Mouse (Mus musculus) MEL (cell line): ENCODE measurements at regions not wholly inside any gene's neighbourhood (a gene's known extent, or its start where the extent isn't known, plus 50 kb on each side); places are given as distances from the start of the nearest gene placed in this dataset.

ENCODE experiments used
- DNase-seq: peaks from one replicate; pipeline ENCODE4 v3.0.0; 2011; ENCODE audit warnings: low read depth, low spot score
- H3K27ac ChIP-seq: 2 replicates; pipeline ENCODE4 v1.5.1; 2012; ENCODE audit warnings: low read depth, mild to moderate bottlenecking, control low read depth, low read length, moderate library complexity; ENCODE audit not compliant: control insufficient read depth
- H3K27me3 ChIP-seq, 2 experiments: fragments of 150-350 bp in 1 of 2; sonication (generic) in 1 of 2; 2 replicates each; pipeline ENCODE4 v1.6.1; 2012; ENCODE audit warnings: low read length in 2 of 2, mild to moderate bottlenecking in 2 of 2, improper control_type of control experiment in 1 of 2, moderate library complexity in 1 of 2; ENCODE audit not compliant: insufficient read depth in 2 of 2, control insufficient read depth in 1 of 2
- H3K36me3 ChIP-seq, 2 experiments: 2 replicates each; pipeline ENCODE4 v1.6.1; 2012 to 2014; ENCODE audit warnings: low read length in 2 of 2, improper control_type of control experiment in 1 of 2, inconsistent platforms in 1 of 2, mild to moderate bottlenecking in 1 of 2; ENCODE audit not compliant: insufficient read depth in 2 of 2, control insufficient read depth in 1 of 2
- H3K4me1 ChIP-seq, 2 experiments: fragments of 150-350 bp in 1 of 2; sonication (generic) in 1 of 2; 2 replicates each; pipeline ENCODE4 v1.6.1; 2012; ENCODE audit warnings: low read length in 2 of 2, improper control_type of control experiment in 1 of 2, mild to moderate bottlenecking in 1 of 2; ENCODE audit not compliant: insufficient read depth in 2 of 2, control insufficient read depth in 1 of 2
- H3K4me3 ChIP-seq, 2 experiments: fragments of 150-350 bp in 1 of 2; sonication (generic) in 1 of 2; 2 replicates each; pipeline ENCODE4 v1.5.1; 2012; ENCODE audit warnings: low read depth in 2 of 2, low read length in 2 of 2, mild to moderate bottlenecking in 2 of 2, moderate library complexity in 2 of 2, control low read depth in 1 of 2, improper control_type of control experiment in 1 of 2; ENCODE audit not compliant: control insufficient read depth in 1 of 2, insufficient read depth in 1 of 2
- H3K79me2 ChIP-seq: 2 replicates; pipeline ENCODE4 v1.6.1; 2012; ENCODE audit warnings: mild to moderate bottlenecking, low read length, moderate library complexity; ENCODE audit not compliant: control insufficient read depth, poor library complexity, insufficient read depth
- H3K9ac ChIP-seq: 2 replicates; pipeline ENCODE4 v1.6.1; 2012; ENCODE audit warnings: low read depth, mild to moderate bottlenecking, control low read depth, low read length, moderate library complexity; ENCODE audit not compliant: control insufficient read depth, poor library complexity, severe bottlenecking
- H3K9me3 ChIP-seq: fragments of 150-350 bp; sonication (generic); replicated peaks from 2 replicates; pipeline ENCODE4 v1.6.1; 2012; ENCODE audit warnings: mild to moderate bottlenecking, low read length, improper control_type of control experiment, moderate library complexity; ENCODE audit not compliant: insufficient read depth
- CHD1 ChIP-seq: IDR thresholded peaks from 2 replicates; pipeline ENCODE4 v1.6.1; 2012; ENCODE audit warnings: low read depth, mild to moderate bottlenecking, inconsistent platforms, low read length, improper control_type of control experiment
- CTCF ChIP-seq, 3 experiments: IDR thresholded peaks in 2 of 3; conservative IDR thresholded peaks in 1 of 3; 2 replicates each; pipeline ENCODE4 v1.5.1; 2011 to 2012; ENCODE audit warnings: low read length in 3 of 3, low read depth in 2 of 3, mild to moderate bottlenecking in 2 of 3, improper control_type of control experiment in 1 of 3, inconsistent platforms in 1 of 3, mixed read lengths in 1 of 3, moderate library complexity in 1 of 3; ENCODE audit not compliant: control insufficient read depth in 1 of 3, insufficient read depth in 1 of 3, poor library complexity in 1 of 3, severe bottlenecking in 1 of 3
- E2F4 ChIP-seq: IDR thresholded peaks from 2 replicates; pipeline ENCODE4 v1.6.1; 2011; ENCODE audit warnings: low read depth, low read length, improper control_type of control experiment, borderline replicate concordance
- ELF1 ChIP-seq: IDR thresholded peaks from 2 replicates; pipeline ENCODE4 v1.6.1; 2014; ENCODE audit warnings: low read depth, mild to moderate bottlenecking, inconsistent platforms, low read length, improper control_type of control experiment, moderate library complexity
- EP300 ChIP-seq, 2 experiments: IDR thresholded peaks; 2 replicates each; pipeline ENCODE4 v1.6.1; 2011; ENCODE audit warnings: improper control_type of control experiment in 2 of 2, low read length in 2 of 2, low read depth in 1 of 2, mild to moderate bottlenecking in 1 of 2
- ETS1 ChIP-seq: IDR thresholded peaks from 2 replicates; pipeline ENCODE4 v1.6.1; 2012; ENCODE audit warnings: low read depth, mild to moderate bottlenecking, inconsistent platforms, low read length, improper control_type of control experiment, moderate library complexity
- GABPA ChIP-seq: IDR thresholded peaks from 2 replicates; pipeline ENCODE4 v1.6.1; 2012; ENCODE audit warnings: low read depth, mild to moderate bottlenecking, inconsistent platforms, low read length, improper control_type of control experiment, moderate library complexity
- KAT2A ChIP-seq: conservative IDR thresholded peaks from 2 replicates; pipeline ENCODE4 v1.6.1; 2012; ENCODE audit warnings: low read depth, low read length, improper control_type of control experiment, inconsistent platforms
- MAFK ChIP-seq: IDR thresholded peaks from 2 replicates; pipeline ENCODE4 v1.6.1; 2011; ENCODE audit warnings: low read depth, mild to moderate bottlenecking, low read length, improper control_type of control experiment, borderline replicate concordance
- MXI1 ChIP-seq: IDR thresholded peaks from 2 replicates; pipeline ENCODE4 v1.6.1; 2011; ENCODE audit warnings: mild to moderate bottlenecking, low read depth, low read length, improper control_type of control experiment
- MYB ChIP-seq: IDR thresholded peaks from 2 replicates; pipeline ENCODE4 v1.6.1; 2011; ENCODE audit warnings: mild to moderate bottlenecking, low read depth, low read length, improper control_type of control experiment
- NELFE ChIP-seq: IDR thresholded peaks from 2 replicates; pipeline ENCODE4 v1.6.1; 2011; ENCODE audit warnings: low read depth, low read length, improper control_type of control experiment
- POLR2A ChIP-seq, 2 experiments: IDR thresholded peaks; 2 replicates each; pipeline ENCODE4 v1.6.1; 2011 to 2012; ENCODE audit warnings: low read length in 2 of 2, mild to moderate bottlenecking in 2 of 2, control low read depth in 1 of 2, improper control_type of control experiment in 1 of 2, low read depth in 1 of 2, moderate library complexity in 1 of 2; ENCODE audit not compliant: control insufficient read depth in 1 of 2, insufficient read depth in 1 of 2, poor library complexity in 1 of 2
- POLR2AphosphoS5 ChIP-seq: IDR thresholded peaks from 2 replicates; pipeline ENCODE4 v1.6.1; 2012; ENCODE audit warnings: low read depth, borderline replicate concordance, mild to moderate bottlenecking, inconsistent platforms, low read length, moderate library complexity, mixed read lengths
- RAD21 ChIP-seq: IDR thresholded peaks from 2 replicates; pipeline ENCODE4 v1.6.1; 2011; ENCODE audit warnings: mild to moderate bottlenecking, low read depth, low read length, improper control_type of control experiment
- RCOR1 ChIP-seq: IDR thresholded peaks from 2 replicates; pipeline ENCODE4 v1.6.1; 2012; ENCODE audit warnings: low read depth, mild to moderate bottlenecking, inconsistent platforms, low read length, improper control_type of control experiment
- SMC3 ChIP-seq: IDR thresholded peaks from 2 replicates; pipeline ENCODE4 v1.6.1; 2011; ENCODE audit warnings: low read depth, low read length, improper control_type of control experiment
- TAL1 ChIP-seq: IDR thresholded peaks from 2 replicates; pipeline ENCODE4 v1.6.1; 2012; ENCODE audit warnings: mild to moderate bottlenecking, inconsistent platforms, low read length, moderate library complexity, mixed read lengths
- UBTF ChIP-seq: IDR thresholded peaks from 2 replicates; pipeline ENCODE4 v1.6.1; 2012; ENCODE audit warnings: low read depth, mild to moderate bottlenecking, inconsistent platforms, low read length, improper control_type of control experiment, moderate library complexity, borderline replicate concordance; ENCODE audit not compliant: insufficient read depth
- USF1 ChIP-seq: IDR thresholded peaks from 2 replicates; pipeline ENCODE4 v1.6.1; 2014; ENCODE audit warnings: low read depth, mild to moderate bottlenecking, inconsistent platforms, low read length, improper control_type of control experiment, moderate library complexity
- USF2 ChIP-seq, 2 experiments: IDR thresholded peaks; 2 replicates each; pipeline ENCODE4 v1.6.1; 2011 to 2012; ENCODE audit warnings: improper control_type of control experiment in 2 of 2, low read length in 2 of 2, borderline replicate concordance in 1 of 2, inconsistent platforms in 1 of 2, low read depth in 1 of 2, mild to moderate bottlenecking in 1 of 2; ENCODE audit not compliant: insufficient read depth in 1 of 2
- ZKSCAN1 ChIP-seq: IDR thresholded peaks from 2 replicates; pipeline ENCODE4 v1.6.1; 2012; ENCODE audit warnings: low read depth, mild to moderate bottlenecking, inconsistent platforms, low read length, improper control_type of control experiment, moderate library complexity
- ZMIZ1 ChIP-seq: IDR thresholded peaks from 2 replicates; pipeline ENCODE4 v1.6.1; 2012; ENCODE audit warnings: low read depth, mild to moderate bottlenecking, inconsistent platforms, low read length, improper control_type of control experiment, moderate library complexity

DNA sequence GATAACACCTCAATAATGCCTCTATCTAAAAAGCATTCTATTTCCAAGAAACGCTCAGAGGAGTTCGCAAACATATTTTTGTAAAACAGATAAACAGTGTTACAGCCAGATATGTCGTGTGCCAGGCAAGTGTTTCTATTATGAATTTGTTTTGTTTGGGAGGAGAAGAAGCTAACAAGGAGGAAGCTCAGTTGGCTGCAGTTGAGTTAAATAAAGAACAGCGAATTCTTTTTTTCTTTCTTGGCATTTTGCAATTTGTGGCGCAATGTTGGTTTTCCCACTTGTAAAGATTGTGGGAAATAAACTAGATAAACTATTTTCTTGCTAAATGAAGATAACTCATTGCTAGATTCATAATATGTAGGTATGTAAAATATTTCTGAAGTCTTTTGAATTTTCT is 427.4 kb downstream of the Prdm2 start:
- TF ChIP-seq KAT2A (no peak), ETS1 (no peak), NELFE (no peak), TAL1 (no peak), RAD21 (no peak), POLR2AphosphoS5 (no peak), GABPA (no peak), MXI1 (no peak), USF1 (no peak), CTCF (IDR thresholded peaks at IDR 0.05 in 2 of 3, conservative IDR thresholded peaks at IDR 0.05 in 1 of 3; ENCODE audit: control insufficient read depth in 1 of 3, insufficient read depth in 1 of 3, low read depth in 2 of 3, low read length in 3 of 3, poor library complexity in 1 of 3, severe bottlenecking in 1 of 3) (no peak), CHD1 (no peak), MYB (no peak), SMC3 (no peak), ZKSCAN1 (no peak)
- Histone ChIP-seq H3K9ac (no peak overlapping the region), H3K27me3 (no peaks in the 10 kb centered on the region), H3K79me2 (no peaks in the 10 kb centered on the region), H3K36me3 (no peaks in the 10 kb centered on the region), H3K4me1 (no peaks in the 10 kb centered on the region), H3K4me3 (no peak overlapping the region), H3K9me3 (no peaks in the 10 kb centered on the region), H3K27ac (no peak overlapping the region)
- DNase-seq = no peak

DNA sequence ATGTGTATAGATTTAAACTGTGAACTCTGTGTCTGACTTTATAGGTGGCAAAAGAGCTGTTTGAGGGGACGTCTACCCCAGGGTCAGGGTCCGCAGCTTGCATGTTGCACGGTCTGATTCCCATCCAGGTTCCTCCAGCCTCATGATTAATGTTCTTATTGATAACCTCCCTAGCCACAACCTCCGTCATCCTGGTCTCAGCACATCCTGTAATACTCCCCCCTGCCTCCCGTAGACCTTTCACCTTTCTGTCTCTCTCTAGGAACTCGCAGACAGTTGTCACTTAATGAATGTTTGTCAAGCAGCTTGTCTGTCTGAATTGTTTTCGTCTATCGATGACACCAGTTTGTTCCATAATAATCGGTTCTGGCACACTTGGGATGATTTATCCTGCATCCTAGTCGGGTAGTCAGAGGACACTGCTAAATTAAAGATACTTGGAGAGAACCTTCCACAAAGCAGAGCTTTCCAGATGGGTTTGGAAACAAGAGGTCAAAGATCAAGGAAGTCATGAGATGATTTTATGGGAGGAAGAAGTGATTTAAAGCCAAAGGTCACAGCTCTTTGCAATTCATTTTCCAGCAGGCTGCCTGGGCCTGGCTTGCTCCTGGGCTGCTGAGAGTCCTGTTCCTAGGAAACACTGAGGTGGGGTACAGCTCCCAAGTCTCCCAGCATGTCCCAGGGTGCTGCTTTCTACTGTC is 435.9 kb downstream of the Prdm2 start:
- Histone ChIP-seq H3K4me1 (no peaks in the 10 kb centered on the region), H3K4me3 (no peak overlapping the region), H3K9ac (no peak overlapping the region), H3K9me3 (no peaks in the 10 kb centered on the region), H3K36me3 (no peaks in the 10 kb centered on the region), H3K27me3 (no peaks in the 10 kb centered on the region), H3K79me2 (no peaks in the 10 kb centered on the region), H3K27ac (no peak overlapping the region)
- no peak for DNase-seq
- TF ChIP-seq ZMIZ1 = no peak
- no peak for TF ChIP-seq EP300 (IDR thresholded peaks at IDR 0.05; ENCODE audit: low read depth in 1 of 2, low read length in 2 of 2)

DNA sequence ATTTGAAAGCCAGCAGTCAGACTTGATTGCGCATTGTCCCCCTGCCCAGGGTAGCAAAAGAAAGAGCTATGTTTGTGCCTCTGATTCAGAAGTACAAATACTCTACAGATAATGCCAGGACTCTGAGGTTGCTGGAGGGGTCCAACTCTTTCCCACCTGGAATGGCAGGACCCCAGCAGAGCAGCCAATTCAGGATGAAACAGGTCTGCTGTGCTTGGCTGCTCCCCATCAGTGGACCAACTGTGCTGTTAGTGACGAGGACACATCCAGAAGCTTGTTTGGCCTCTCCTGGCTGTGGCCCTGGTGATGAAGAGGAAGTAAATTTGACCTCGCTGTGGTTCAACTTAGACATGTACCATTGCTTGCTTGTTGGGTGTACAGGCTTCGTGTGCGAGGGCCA is 437.8 kb downstream of the Prdm2 start:
- Histone ChIP-seq H3K79me2 (no peaks in the 10 kb centered on the region), H3K9ac (no peak overlapping the region), H3K27ac (no peak overlapping the region), H3K36me3 (no peaks in the 10 kb centered on the region), H3K4me3 (no peak overlapping the region), H3K4me1 (no peaks in the 10 kb centered on the region), H3K9me3 (no peaks in the 10 kb centered on the region), H3K27me3 (no peaks in the 10 kb centered on the region)
- no peak for DNase-seq
- TF ChIP-seq EP300 (IDR thresholded peaks at IDR 0.05; ENCODE audit: low read depth in 1 of 2, low read length in 2 of 2) (no peak), ELF1 (no peak), UBTF (no peak), RCOR1 (no peak), SMC3 (no peak), MAFK (no peak), POLR2AphosphoS5 (no peak), POLR2A (IDR thresholded peaks at IDR 0.05; ENCODE audit: control insufficient read depth in 1 of 2, insufficient read depth in 1 of 2, low read depth in 1 of 2, low read length in 2 of 2, poor library complexity in 1 of 2) (no peak), E2F4 (no peak), USF2 (IDR thresholded peaks at IDR 0.05; ENCODE audit: borderline replicate concordance in 1 of 2, insufficient read depth in 1 of 2, low read depth in 1 of 2, low read length in 2 of 2) (no peak)
